Comparison of ENCODE assay signal across 9 mouse cellular contexts in the genomic region with DNA sequence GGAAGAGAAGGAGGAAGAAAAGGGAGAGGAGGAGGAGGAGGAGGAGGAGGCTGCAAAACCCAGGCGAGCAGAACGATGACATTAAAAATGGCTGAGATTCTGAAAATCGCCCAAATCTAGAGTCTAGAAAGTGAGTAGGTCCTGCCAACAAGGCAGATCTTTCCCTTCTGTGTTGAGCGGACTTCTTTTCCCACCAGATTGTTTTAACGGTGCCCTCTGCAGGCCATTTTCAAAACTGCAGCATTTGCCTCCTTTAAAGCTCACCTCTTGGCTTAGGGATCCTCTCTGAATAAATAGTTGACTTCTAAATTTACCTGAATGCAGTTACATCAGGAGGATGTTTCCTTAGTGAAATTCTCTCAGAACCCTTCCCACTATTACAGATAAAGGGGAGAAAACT.
A peak's percentile ranks its signal among the peaks of the same experiment; 100 is the strongest.
DNase-seq lines count a peak whose midpoint lies in the region; ATAC-seq and TF ChIP-seq lines count a peak whose summit lies in the region.
"Had no signal": no experiment of that assay in that cellular context is flagged by ENCODE, and none has a peak within 500 bp of the region (broad histone marks: within the 10 kb centered on the region; RNA-seq: fewer than 3 reads in every experiment).

No protein-coding gene starts in this region.

- ATAC-seq in heart, embryonic 11.5 days (replicated peaks; ENCODE audit: insufficient number of reproducible peaks, low FRiP score, low TSS enrichment), result no peak
- ATAC-seq in hindbrain, postnatal 0 days, result peak; percentile 40; the same call in 1 of the 2 replicates
- no peak for ATAC-seq in midbrain, postnatal 0 days (ENCODE audit: low FRiP score)

- H3K4me3 ChIP-seq in heart, embryonic 11.5 days (ENCODE audit: low read depth, low read length), result no peak overlapping the region
- no peak overlapping the region for H3K4me3 ChIP-seq in hindbrain, postnatal 0 days (ENCODE audit: low read length)
- no peak overlapping the region for H3K4me3 ChIP-seq in midbrain, postnatal 0 days (ENCODE audit: low read depth, low read length)
- H3K4me3 ChIP-seq: neural tube, embryonic 12.5 days had no signal

- H3K4me1 ChIP-seq in heart, embryonic 11.5 days (ENCODE audit: control insufficient read depth, insufficient read depth, low read length), result peaks cover 3% of the 10 kb centered on the region; the same call in 1 of the 2 replicates
- H3K4me1 ChIP-seq in hindbrain, postnatal 0 days (ENCODE audit: insufficient read depth, low read length), result no peaks in the 10 kb centered on the region
- H3K4me1 ChIP-seq in midbrain, postnatal 0 days (ENCODE audit: insufficient read depth, low read length), result no peaks in the 10 kb centered on the region
- H3K4me1 ChIP-seq: neural tube, embryonic 12.5 days had no signal

- peak; percentile 87 for TF ChIP-seq CTCF in hindbrain, postnatal 0 days (IDR thresholded peaks at IDR 0.05; ENCODE audit: low read depth)
- peak; percentile 91 for TF ChIP-seq CTCF in midbrain, postnatal 0 days (IDR thresholded peaks at IDR 0.05)

- no peaks in the 10 kb centered on the region for H3K9me3 ChIP-seq in heart, embryonic 11.5 days (replicated peaks; ENCODE audit: control insufficient read depth, low read length)
- no peaks in the 10 kb centered on the region for H3K9me3 ChIP-seq in hindbrain, postnatal 0 days (ENCODE audit: low read length)
- H3K9me3 ChIP-seq in midbrain, postnatal 0 days (ENCODE audit: low read length), result no peaks in the 10 kb centered on the region
- H3K9me3 ChIP-seq: neural tube, embryonic 12.5 days had no signal

- H3K4me2 ChIP-seq in heart, embryonic 11.5 days, result no peak overlapping the region; the same call in 1 of the 2 replicates
- H3K4me2 ChIP-seq in hindbrain, postnatal 0 days (ENCODE audit: low read depth, low read length), result no peak overlapping the region
- H3K4me2 ChIP-seq in midbrain, postnatal 0 days (ENCODE audit: low read depth, low read length, poor library complexity, severe bottlenecking), result no peak overlapping the region
- H3K4me2 ChIP-seq: neural tube, embryonic 12.5 days had no signal

- peak; percentile 95 for DNase-seq in heart, adult 11 months
- peak; percentile 54 for DNase-seq in cerebellum, adult 11-12 months
- DNase-seq in forelimb bud, embryonic 11.5 days (ENCODE audit: low read depth, low spot score), result peak; percentile 81
- peak; percentile 90 for DNase-seq in hindbrain, postnatal 0 days (ENCODE audit: low spot score)
- DNase-seq in left cerebral cortex, adult 18-20 months (ENCODE audit: low spot score in 2 of 2), result peak; percentile 87 to 90
- DNase-seq in midbrain, postnatal 0 days (ENCODE audit: low spot score), result peak; percentile 90
- DNase-seq in telencephalon, adult 2 months (ENCODE audit: low read depth, low spot score), result peak; percentile 75

- no peak overlapping the region for H3K9ac ChIP-seq in heart, embryonic 11.5 days (ENCODE audit: low read depth, low read length)
- no peak overlapping the region for H3K9ac ChIP-seq in hindbrain, postnatal 0 days (replicated peaks; ENCODE audit: low read length)
- H3K9ac ChIP-seq in midbrain, postnatal 0 days (replicated peaks; ENCODE audit: low read length, poor library complexity, severe bottlenecking), result no peak overlapping the region
- H3K9ac ChIP-seq: neural tube, embryonic 12.5 days had no signal

- no peaks in the 10 kb centered on the region for H3K27me3 ChIP-seq in heart, embryonic 11.5 days (ENCODE audit: control insufficient read depth, insufficient read depth, low read length)
- no peaks in the 10 kb centered on the region for H3K27me3 ChIP-seq in hindbrain, postnatal 0 days (ENCODE audit: insufficient read depth, low read length)
- no peaks in the 10 kb centered on the region for H3K27me3 ChIP-seq in midbrain, postnatal 0 days (ENCODE audit: insufficient read depth, low read length)
- H3K27me3 ChIP-seq: neural tube, embryonic 12.5 days had no signal

- no peak overlapping the region for H3K27ac ChIP-seq in heart, embryonic 11.5 days (ENCODE audit: low read depth, low read length)
- no peak overlapping the region for H3K27ac ChIP-seq in hindbrain, postnatal 0 days
- no peak overlapping the region for H3K27ac ChIP-seq in midbrain, postnatal 0 days (ENCODE audit: low read depth, low read length)
- H3K27ac ChIP-seq: neural tube, embryonic 12.5 days had no signal

- no peaks in the 10 kb centered on the region for H3K36me3 ChIP-seq in heart, embryonic 11.5 days (ENCODE audit: control insufficient read depth, insufficient read depth, low read length)
- no peaks in the 10 kb centered on the region for H3K36me3 ChIP-seq in hindbrain, postnatal 0 days (ENCODE audit: insufficient read depth, low read length)
- no peaks in the 10 kb centered on the region for H3K36me3 ChIP-seq in midbrain, postnatal 0 days (ENCODE audit: insufficient read depth, low read length)
- H3K36me3 ChIP-seq: neural tube, embryonic 12.5 days had no signal

- 15% methylated on average over 5 of the region's 5 CpGs for WGBS in heart, embryonic 11.5 days (ENCODE audit: insufficient replicate concordance)
- WGBS in hindbrain, postnatal 0 days, result 11% methylated on average over 5 of the region's 5 CpGs
- WGBS in midbrain, postnatal 0 days, result 18% methylated on average over 5 of the region's 5 CpGs
